Comparison of ENCODE assay signal across 8 mouse cellular contexts in genomic region chr7:138396863-138397484, GRCm38 (mm10). TPM values are rescaled to one million over a fixed set of nuclear protein-coding genes. Genes with fewer than 3 reads are reported as not detected.
A peak's percentile ranks its signal among the peaks of the same experiment; 100 is the strongest.
DNase-seq lines count a peak whose midpoint lies in the region; ATAC-seq and TF ChIP-seq lines count a peak whose summit lies in the region.

No protein-coding gene starts in this region.

- peaks cover 7% of the 10 kb centered on the region; the same call in 1 of the 2 replicates for H3K4me1 ChIP-seq in forebrain, embryonic 14.5 days (ENCODE audit: control insufficient read depth, insufficient read depth, low read length)
- no peaks in the 10 kb centered on the region for H3K4me1 ChIP-seq in intestine, postnatal 0 days (replicated peaks; ENCODE audit: control insufficient read depth, insufficient read depth, low read length)
- H3K4me1 ChIP-seq in liver, embryonic 13.5 days (replicated peaks): 0 out of 2 replicates have a peak, but pooled peaks cover 5% of the 10 kb centered on the region

- peak overlapping the region; percentile 99 for H3K4me2 ChIP-seq in forebrain, embryonic 14.5 days (ENCODE audit: low read length)
- peak overlapping the region; percentile 62 for H3K4me2 ChIP-seq in intestine, postnatal 0 days (replicated peaks; ENCODE audit: low read depth)
- H3K4me2 ChIP-seq in liver, embryonic 13.5 days: peak overlapping the region; percentile 61

- H3K9ac ChIP-seq in forebrain, embryonic 14.5 days (ENCODE audit: low read length): peak overlapping the region; percentile 65
- H3K9ac ChIP-seq in intestine, postnatal 0 days (ENCODE audit: low read depth, low read length): no peak overlapping the region
- H3K9ac ChIP-seq in liver, embryonic 13.5 days: no peak overlapping the region

- TF ChIP-seq CTCF in layer of hippocampus, adult 2 months (conservative IDR thresholded peaks at IDR 0.05): no peak
- TF ChIP-seq CTCF in intestine, postnatal 0 days (IDR thresholded peaks at IDR 0.05; ENCODE audit: low read depth): no peak

- H3K4me3 ChIP-seq in layer of hippocampus, adult 2 months: peak overlapping the region; percentile 57
- peak overlapping the region; percentile 60 for H3K4me3 ChIP-seq in forebrain, embryonic 14.5 days (ENCODE audit: low read depth, low read length)
- peak overlapping the region; percentile 36 for H3K4me3 ChIP-seq in intestine, postnatal 0 days (ENCODE audit: low read depth, low read length)
- H3K4me3 ChIP-seq in liver, embryonic 13.5 days (replicated peaks): peak overlapping the region; percentile 43

- peak overlapping the region; percentile 71; the same call in 1 of the 2 replicates for H3K27ac ChIP-seq in layer of hippocampus, adult 2 months
- no peak overlapping the region for H3K27ac ChIP-seq in forebrain, embryonic 14.5 days (ENCODE audit: low read depth, low read length)
- no peak overlapping the region for H3K27ac ChIP-seq in intestine, postnatal 0 days (ENCODE audit: low read depth, low read length)
- no peak overlapping the region for H3K27ac ChIP-seq in liver, embryonic 13.5 days

- peak in 1 of 2 experiments; percentile 25 for DNase-seq in layer of hippocampus, adult 2 months (ENCODE audit: low spot score in 2 of 2)
- DNase-seq in layer of hippocampus, adult 8-10 months (ENCODE audit: low spot score in 2 of 2): no peak
- DNase-seq in cerebellum, adult 11 months: peak; percentile 6
- DNase-seq in forebrain, embryonic 14.5 days (ENCODE audit: low spot score): peak; percentile 43
- DNase-seq in liver, embryonic 13.5 days: no peak
- DNase-seq in ovary, postnatal 36 days (ENCODE audit: low spot score): peak; percentile 41
- no peak for DNase-seq in natural killer cell, adult 2 months (ENCODE audit: low spot score in 2 of 2)

- 0 out of 2 replicates have a peak, but pooled peaks cover 12% of the 10 kb centered on the region for H3K27me3 ChIP-seq in forebrain, embryonic 14.5 days (replicated peaks; ENCODE audit: control insufficient read depth, insufficient read depth, low read length)
- peaks cover 34% of the 10 kb centered on the region for H3K27me3 ChIP-seq in intestine, postnatal 0 days (replicated peaks; ENCODE audit: control insufficient read depth, insufficient read depth, low read length)
- peaks cover 42% of the 10 kb centered on the region for H3K27me3 ChIP-seq in liver, embryonic 13.5 days

- WGBS in forebrain, embryonic 14.5 days: under 1% methylated on average over 36 of the region's 41 CpGs
- under 1% methylated on average over 41 of the region's 41 CpGs for WGBS in intestine, postnatal 0 days
- WGBS in liver, embryonic 13.5 days (ENCODE audit: insufficient replicate concordance): 1% methylated on average over 41 of the region's 41 CpGs

- H3K9me3 ChIP-seq in forebrain, embryonic 14.5 days (replicated peaks; ENCODE audit: control insufficient read depth, low read length): no peaks in the 10 kb centered on the region
- H3K9me3 ChIP-seq in intestine, postnatal 0 days (ENCODE audit: control insufficient read depth): no peaks in the 10 kb centered on the region
- H3K9me3 ChIP-seq in liver, embryonic 13.5 days (replicated peaks): no peaks in the 10 kb centered on the region

- no peak for ATAC-seq in forebrain, embryonic 14.5 days
- ATAC-seq in intestine, postnatal 0 days: no peak
- ATAC-seq in liver, embryonic 13.5 days (ENCODE audit: low read depth): no peak

- no peaks in the 10 kb centered on the region for H3K36me3 ChIP-seq in forebrain, embryonic 14.5 days (ENCODE audit: control insufficient read depth, insufficient read depth, low read length)
- no peaks in the 10 kb centered on the region for H3K36me3 ChIP-seq in intestine, postnatal 0 days (ENCODE audit: control insufficient read depth, insufficient read depth)
- H3K36me3 ChIP-seq in liver, embryonic 13.5 days: no peaks in the 10 kb centered on the region

RNA-seq across cellular contexts. Expression of gene Tcerg1l, which starts 0.6 kb away (rescaled TPM):
- total RNA-seq in layer of hippocampus, adult 2 months (2021): 10 to 100 TPM in 1 of 2 experiments, 1 to 10 TPM in 1; 9.7 to 11.4 TPM
- 10 to 100 TPM in 3 of 4 experiments, 1 to 10 TPM in 1; 8.6 to 12.4 (median 11.3) TPM for total RNA-seq in layer of hippocampus, adult 8-10 months (2022)
- 5.6 and 9.6 TPM in 2 replicates for polyA plus RNA-seq in forebrain, embryonic 14.5 days (2014; fragmentation: Nextera tagmentation; extraction: Ambion mirVana)
- 0.29 and 0.55 TPM in 2 replicates for polyA plus RNA-seq in intestine, postnatal 0 days (2015; fragmentation: Nextera tagmentation; extraction: Ambion mirVana)
- polyA plus RNA-seq in liver, embryonic 13.5 days (2015; fragmentation: Nextera tagmentation; extraction: Ambion mirVana): 0.05 TPM in 1 of 2 replicates, not detected in the other

Comparison
In these comparisons a context has a peak if more than half of its experiments do, and no peak if none do; other contexts are left out.
1. DNase-seq: peak in cerebellum, adult 11 months (single experiment), forebrain, embryonic 14.5 days (single experiment) and ovary, postnatal 36 days (single experiment); none in layer of hippocampus, adult 8-10 months (0 of 2), liver, embryonic 13.5 days (single experiment) and natural killer cell, adult 2 months (0 of 2).
2. Peak in every context shown above with its lines, with median percentiles within 50 percentile points of each other: H3K4me3 ChIP-seq and H3K4me2 ChIP-seq.